Mouse (Mus musculus) urinary bladder, adult 18-20 months (tissue): ENCODE results near the gene Scfd2.

Experiments used
- DNase-seq, 2 experiments: peaks; one replicate each; pipeline ENCODE4 v3.0.0; 2022; ENCODE audit warnings: low spot score in 2 of 2, mixed read lengths in 2 of 2

The Scfd2 gene

DNA sequence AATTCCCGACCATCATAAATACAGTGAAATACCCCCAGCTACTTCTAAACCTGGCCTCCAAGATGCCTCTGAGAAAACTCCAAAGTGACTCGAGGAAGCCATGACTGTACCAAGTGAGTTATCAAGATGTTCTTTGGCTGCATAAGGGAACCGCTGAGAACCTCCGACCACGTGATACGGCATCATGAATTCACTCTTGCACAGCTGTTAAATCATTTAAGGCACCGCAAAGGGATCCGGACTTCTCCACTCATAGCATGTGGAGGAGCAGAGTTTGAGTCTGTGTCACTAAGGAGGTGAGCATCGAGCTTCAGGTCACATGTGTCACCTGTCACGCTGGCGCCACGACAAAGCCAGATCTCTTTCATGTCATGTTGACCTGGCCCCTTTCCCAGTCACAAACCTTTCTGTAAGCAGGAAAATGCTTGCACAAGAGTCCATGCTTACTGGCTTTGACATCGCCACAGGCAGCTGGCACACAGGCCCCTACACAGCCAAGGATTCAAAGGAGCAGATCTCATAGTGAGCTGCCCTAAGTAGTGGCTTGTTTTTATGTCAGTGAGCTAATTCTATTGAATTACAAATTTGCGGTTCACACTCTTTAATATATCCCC lies 287.0 kb downstream of the Scfd2 start:
- no peak for DNase-seq

DNA sequence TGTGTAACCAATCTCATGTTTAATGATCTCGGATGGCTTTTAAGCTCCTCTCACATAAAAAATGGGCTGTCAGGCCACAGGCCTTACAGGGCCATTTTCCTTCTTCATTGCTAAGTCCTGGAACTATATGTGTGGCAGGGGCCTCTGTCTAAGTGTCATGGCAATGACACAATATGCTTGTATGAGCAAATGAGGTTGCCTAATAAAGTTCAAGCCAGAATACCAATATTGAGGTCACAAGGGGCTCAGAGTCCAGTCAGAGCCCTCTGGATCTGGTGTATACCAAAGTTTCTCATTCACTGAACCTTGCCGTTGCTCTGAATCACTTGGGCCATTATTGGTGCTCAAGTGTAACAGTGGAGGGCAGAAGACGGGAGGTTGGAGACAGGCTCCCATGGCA lies 288.9 kb downstream of the Scfd2 start:
- DNase-seq: no peak

- DNase-seq: no peak
Observed at GRCm38 (mm10) chr5:74240926-74241680, 290.5 kb downstream of the Scfd2 start.

- no peak for DNase-seq
Observed at GRCm38 (mm10) chr5:74240298-74240697, 291.3 kb downstream of the Scfd2 start.

DNA sequence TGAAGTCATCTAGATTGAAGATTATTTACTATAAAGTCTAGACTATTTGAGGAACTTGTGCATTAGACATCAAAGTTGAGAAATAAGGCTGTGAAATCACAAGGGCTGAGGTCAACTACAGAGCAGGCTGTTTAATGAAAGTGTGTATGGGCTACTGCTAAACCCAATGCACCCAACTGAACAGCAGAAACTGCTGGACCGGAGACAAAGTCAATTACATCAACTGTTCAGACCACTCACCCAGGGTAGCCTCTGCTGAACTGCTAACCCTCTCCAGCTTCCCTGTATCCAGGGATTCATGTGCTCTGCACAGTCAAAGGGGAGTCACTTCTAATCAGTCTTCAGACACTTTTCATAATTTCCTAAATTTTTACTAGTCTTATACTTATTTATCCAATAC lies 292.2 kb downstream of the Scfd2 start:
- DNase-seq: no peak

- no peak for DNase-seq
Observed at GRCm38 (mm10) chr5:74233808-74234207, 297.8 kb downstream of the Scfd2 start.

DNA sequence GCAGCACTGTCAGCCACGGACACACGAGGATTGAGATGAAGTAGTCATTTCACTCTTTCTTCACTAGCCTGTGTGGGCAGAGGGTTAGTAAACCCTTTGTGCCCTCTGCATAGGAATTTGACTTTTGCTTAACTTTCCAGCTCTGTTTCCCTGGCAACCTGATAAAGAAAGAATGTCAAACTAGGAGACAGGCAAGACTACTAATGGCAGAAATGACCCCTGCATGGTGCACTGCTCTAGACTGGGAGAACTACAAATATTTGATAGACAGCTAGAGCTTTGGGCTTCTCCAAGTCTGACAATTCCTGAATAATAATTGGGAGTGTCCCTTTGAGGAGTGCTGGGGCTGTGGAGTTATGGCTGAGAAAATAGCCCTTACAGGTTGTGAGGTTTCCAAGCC lies 301.0 kb downstream of the Scfd2 start:
- no peak for DNase-seq

GRCm38 (mm10) chr5:74229775-74230413 lies 301.7 kb downstream of the Scfd2 start:
- DNase-seq: no peak

DNA sequence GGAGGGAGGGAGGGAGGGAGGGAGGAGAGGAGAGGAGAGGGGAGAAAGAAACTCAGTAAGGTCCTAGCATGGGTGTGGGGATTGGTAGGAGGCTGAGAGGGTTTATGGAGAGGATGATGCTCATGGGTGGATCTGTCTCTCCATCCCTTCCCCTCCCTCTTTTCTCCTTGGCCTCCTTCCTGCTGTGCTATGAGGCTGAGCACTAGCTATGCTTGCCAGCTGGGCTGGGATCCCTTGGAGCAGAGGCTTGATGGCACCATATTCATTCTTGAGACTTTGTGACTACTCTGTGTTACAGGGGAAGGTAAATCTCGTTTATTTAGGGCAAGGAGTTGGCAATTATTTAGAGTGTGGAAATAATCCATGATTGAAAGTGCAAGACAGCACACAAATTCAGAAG lies 302.6 kb downstream of the Scfd2 start:
- peak in 1 of 2 experiments; percentile 15 for DNase-seq

DNA sequence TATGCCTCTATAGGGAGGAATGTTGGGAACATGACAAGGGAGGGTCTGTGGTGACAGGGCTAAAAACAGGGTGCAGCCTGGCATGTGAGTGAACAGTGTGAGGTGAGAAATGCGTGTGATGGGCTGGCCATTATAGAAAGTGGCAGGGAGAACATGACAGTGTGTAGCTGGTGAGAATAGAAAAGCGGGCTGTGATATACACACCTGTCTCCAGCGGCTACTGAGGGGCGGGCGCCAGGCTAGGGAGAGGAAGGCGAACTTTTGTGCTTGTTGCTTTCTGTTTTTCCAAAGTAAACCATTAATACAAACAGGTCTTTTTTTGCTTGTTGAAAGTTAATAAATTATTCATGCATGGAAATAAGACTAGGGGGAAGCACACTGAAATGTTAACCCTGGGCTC lies 304.2 kb downstream of the Scfd2 start:
- DNase-seq: no peak

GRCm38 (mm10) chr5:74226183-74226582 lies 305.4 kb downstream of the Scfd2 start:
- no peak for DNase-seq

DNA sequence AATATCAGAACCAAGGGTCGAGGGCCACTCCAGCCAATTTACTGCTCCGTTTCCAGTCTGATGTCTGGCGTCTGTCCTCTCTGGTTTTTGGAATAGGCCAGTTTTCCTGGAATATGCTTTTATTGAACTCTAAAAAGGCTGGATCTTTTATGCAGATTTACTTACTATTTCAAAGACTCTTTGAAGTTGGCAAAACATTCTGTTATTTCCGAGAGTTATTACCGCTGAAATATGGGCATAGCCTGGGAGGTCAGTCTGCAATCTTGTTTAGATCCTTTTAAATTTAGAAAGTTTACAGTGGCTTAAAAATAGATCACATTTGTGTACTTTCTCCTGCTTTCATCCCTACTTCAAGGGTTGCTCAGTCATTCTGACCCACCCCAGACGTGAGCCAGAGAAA lies 307.1 kb downstream of the Scfd2 start:
- DNase-seq: no peak

DNA sequence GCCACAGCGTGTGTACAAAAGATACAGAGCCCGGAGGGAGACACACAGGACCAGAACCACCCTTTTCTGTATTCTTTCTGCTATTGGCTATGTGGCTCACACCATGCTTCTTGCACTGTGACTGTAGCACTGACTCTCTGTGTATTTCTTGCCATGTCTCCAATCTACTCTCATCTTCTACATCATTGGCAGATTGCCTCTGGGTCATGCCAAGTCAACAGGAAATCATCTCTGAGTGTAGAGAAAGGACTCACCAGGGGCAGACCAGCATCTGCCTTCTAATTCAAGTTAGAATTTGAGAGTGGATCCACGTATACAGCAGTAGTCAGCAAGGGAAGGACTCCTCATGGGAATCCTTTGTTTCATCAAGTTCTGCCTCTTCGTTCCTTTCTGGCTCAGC lies 308.9 kb downstream of the Scfd2 start:
- DNase-seq: no peak

DNA sequence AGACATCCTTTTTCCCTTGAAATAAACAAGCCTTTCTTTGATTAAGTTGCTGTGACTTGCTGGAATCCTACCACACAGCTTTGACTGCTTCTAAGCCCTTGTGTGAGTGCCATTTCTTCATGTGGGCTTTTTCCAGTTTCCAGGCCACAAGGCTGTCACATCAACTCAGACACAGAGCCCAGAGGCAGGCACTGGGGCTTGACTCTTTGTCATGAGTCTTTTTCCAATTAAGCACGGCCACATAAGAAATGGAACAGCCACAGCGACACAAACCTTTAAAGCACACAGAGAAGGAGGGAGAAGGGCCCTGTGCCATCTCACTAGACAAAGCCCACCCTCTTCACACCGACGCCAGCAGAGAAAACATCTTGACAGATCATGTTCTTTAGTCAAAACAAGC lies 313.0 kb downstream of the Scfd2 start:
- no peak for DNase-seq

DNA sequence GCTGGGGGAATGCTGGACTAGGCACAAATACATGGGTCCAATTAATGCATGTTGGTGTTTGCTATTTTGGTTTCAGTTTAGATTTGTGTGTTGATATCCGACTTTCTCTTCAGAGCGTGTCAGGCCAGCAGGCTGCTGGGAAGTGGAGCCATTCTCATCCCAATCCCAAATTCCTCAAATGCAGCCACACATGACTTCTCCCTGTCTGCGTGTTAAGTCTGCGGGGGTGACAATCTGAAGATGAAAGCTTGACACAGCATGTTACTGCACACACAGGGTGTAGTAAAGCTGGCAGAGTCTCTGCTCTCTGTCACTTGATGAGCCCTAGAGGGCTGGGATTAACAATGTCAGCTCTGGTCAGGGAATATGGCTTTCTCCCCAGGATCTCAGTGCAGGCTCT lies 316.4 kb downstream of the Scfd2 start:
- no peak for DNase-seq

GRCm38 (mm10) chr5:74214501-74215110 lies 317.0 kb downstream of the Scfd2 start:
- no peak for DNase-seq

- DNase-seq: no peak
Observed at GRCm38 (mm10) chr5:74211346-74211745, 320.2 kb downstream of the Scfd2 start.

- DNase-seq: no peak
Observed at GRCm38 (mm10) chr5:74209640-74210039, 321.9 kb downstream of the Scfd2 start.

GRCm38 (mm10) chr5:74208438-74208837 lies 323.1 kb downstream of the Scfd2 start:
- DNase-seq: no peak

DNA sequence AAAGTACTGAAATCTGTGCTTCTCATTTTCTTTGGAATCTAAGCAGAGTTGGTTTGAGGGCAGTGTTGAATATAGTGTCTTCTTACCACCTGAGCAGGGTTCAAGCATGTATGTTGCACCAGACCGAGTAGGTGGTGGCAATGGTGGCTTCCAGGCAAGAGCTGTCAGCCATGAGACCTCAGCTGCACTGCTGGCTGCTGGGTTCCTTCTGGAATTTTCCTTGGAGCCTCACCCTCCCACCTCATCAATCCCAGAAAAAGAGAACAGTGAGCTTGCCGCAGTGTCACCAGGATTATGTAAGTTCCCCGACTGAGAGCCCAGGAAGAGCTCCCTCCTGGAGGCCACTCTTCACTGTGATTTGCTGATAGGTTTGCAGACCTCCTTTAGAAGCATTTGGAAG lies 324.4 kb downstream of the Scfd2 start:
- DNase-seq: no peak

DNA sequence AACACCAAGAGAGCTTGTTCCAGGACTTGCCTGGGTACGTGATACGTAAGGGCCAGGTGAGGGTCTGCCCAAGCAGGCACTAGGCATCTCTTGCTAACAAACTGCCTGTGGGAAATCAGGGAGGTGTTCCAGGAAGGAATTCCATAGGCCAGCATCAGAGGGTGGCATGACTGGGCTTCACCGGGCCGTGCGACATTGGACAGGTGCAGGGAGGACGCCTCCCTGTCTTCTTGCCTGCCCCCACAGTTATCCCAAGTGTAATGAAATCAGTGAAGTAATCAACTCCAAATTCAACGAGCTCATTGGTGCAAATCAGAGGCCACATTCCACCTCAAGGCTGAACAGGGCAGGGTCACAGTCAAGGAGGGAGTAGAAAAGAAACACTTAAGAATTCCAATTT lies 324.9 kb downstream of the Scfd2 start:
- DNase-seq: no peak

GRCm38 (mm10) chr5:74206038-74206437 lies 325.5 kb downstream of the Scfd2 start:
- DNase-seq: no peak

DNA sequence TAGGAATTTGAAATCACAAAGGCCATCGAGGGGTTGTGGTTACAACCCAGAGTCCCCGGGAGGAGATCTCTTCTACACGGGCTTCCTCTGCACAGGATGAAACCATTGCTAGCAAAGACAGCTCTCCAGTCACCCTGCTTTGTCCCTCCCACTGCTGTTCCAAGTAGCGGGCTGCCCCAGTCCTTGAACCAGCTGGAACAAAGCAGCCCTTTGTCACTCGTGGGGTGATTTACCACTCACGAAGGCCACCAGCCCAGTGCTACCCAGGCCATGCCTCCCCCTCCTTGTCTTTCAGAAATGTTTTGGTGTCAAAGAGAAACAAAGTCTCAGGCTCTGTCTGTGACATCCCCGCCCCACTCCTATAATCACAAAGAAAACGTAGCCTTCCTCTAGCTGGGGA lies 326.1 kb downstream of the Scfd2 start:
- no peak for DNase-seq
